Mouse (Mus musculus): ENCODE results near the gene Pdx1.

- TF ChIP-seq SIN3A (IDR thresholded peaks at IDR 0.05; ENCODE audit: low read length) (no peak), POLR2AphosphoS2 (IDR thresholded peaks at IDR 0.05; ENCODE audit: low read depth, low read length) (no peak), EP300 (IDR thresholded peaks at IDR 0.05; ENCODE audit: low read length) (no peak), POLR2A (IDR thresholded peaks at IDR 0.05; ENCODE audit: low read depth, low read length) (no peak), USF2 (conservative IDR thresholded peaks at IDR 0.05; ENCODE audit: low read depth, low read length) (no peak), JUND (conservative IDR thresholded peaks at IDR 0.05; ENCODE audit: low read depth, low read length) (no peak), HCFC1 (IDR thresholded peaks at IDR 0.05; ENCODE audit: low read depth, low read length) (no peak), USF1 (IDR thresholded peaks at IDR 0.05; ENCODE audit: low read depth, low read length) (no peak)
Observed at GRCm38 (mm10) chr5:147322183-147322582, 52.4 kb downstream of the Pdx1 start, which contains the start of gene Urad.
